Mouse (Mus musculus): ENCODE results near the gene Dach1. TPM values are rescaled to one million over a fixed set of nuclear protein-coding genes. Genes with fewer than 3 reads are reported as not detected.

The Dach1 gene
- polyA plus RNA-seq, 1 experiment, result 1.1 TPM

DNA sequence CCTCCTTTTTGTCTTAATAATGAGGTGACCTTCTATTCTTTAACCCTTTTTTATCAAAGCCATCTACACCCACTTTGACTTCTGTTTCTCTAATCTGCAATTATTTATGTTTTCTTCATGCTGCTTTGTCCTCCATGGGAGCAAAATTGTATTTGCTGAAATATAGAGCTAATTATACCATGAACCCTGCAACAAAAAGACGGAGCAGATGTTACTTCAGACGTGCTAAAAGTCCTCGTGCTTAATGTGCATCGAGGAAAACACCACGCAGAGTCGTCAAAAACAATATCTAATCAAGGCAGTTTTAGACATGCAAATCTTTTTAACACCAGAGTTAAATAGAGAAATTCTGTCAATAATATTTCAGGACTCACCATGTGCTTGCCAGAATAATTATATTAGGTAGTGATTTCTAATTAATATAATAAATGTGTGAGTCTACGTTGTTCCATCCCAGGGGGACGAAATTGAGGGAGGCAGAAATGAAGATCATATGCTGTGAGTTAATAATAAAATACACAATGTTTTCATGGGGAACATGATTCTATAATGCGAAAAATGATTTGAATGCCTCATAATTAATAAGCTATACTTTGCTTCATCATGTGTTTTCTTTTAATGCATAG is 224.8 kb downstream of the Dach1 start:
- DNase-seq (ENCODE audit: low read depth, low spot score), result no peak
- WGBS, result 90% methylated on average over 9 of the region's 9 CpGs

GRCm38 (mm10) chr14:97942361-97942760 is 227.2 kb downstream of the Dach1 start:
- no peak for DNase-seq (ENCODE audit: low read depth, low spot score)
- WGBS, result 77% methylated on average over 2 of the region's 2 CpGs

DNA sequence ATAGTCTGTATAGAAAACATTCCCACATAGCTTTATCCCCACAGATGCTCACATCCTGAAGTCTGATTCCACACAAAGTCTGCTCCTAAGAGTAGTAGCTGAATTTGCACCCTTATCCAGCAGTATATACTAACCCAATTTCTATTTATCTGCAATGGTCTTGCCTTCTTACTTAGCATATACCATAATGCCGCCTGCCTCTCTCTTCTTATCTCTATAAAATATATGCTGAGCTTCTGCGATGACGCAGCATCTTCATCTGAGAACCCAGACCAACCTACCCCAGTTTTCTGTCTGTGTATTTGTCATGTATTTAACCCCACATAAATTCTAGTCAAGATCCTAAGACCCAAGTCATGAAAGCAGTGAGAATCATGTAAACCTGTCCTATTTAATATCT is 272.9 kb downstream of the Dach1 start:
- no peak for DNase-seq (ENCODE audit: low read depth, low spot score)
- 94% methylated on average over 3 of the region's 3 CpGs for WGBS

- WGBS, result 32% methylated on average over 1 of the region's 1 CpGs
- no peak for DNase-seq (ENCODE audit: low read depth, low spot score)
Measured at GRCm38 (mm10) chr14:97881976-97882375, 287.6 kb downstream of the Dach1 start.

DNA sequence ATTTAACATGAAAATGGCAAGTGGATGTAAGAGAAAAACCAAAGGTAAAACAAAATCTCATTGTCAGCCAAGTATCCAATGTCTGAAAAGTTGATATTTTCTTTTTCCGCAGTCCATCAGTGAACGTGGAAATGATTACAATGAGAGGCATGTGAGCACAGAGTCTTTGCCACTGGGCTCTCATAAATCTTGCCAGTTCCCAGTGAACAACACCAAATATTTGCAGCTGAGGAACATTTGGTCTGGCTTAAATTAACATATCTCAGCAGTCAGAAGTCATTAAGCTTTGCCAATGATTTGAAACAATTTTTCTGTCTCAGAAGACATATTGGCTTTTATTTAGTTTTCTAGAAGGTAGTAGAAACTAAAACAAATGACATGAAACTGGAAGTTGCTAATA is 298.6 kb downstream of the Dach1 start:
- 72% methylated on average over 2 of the region's 2 CpGs for WGBS
- DNase-seq (ENCODE audit: low read depth, low spot score), result no peak

DNA sequence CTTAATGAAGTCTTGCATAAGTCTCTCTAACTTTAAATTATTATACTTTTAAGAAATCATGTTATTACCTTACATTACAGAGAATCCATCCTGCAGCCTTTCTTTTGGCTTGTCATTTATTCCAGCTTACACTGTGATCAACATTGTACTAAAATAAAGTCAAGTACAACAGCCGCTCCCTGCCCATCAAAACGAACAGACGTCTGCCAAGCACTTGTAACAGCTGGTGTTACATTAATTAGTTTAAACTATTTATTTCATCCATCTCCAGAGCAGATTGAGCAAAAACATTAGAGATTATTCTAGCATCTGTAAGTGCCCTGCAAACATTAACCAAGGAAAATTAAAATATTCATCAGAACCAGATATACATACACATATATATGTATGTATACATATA is 311.2 kb downstream of the Dach1 start:
- DNase-seq (ENCODE audit: low read depth, low spot score), result no peak
- WGBS, result 78% methylated on average over 3 of the region's 3 CpGs

GRCm38 (mm10) chr14:97857276-97857675 is 312.3 kb downstream of the Dach1 start:
- WGBS, result 78% methylated on average over 2 of the region's 2 CpGs

DNA sequence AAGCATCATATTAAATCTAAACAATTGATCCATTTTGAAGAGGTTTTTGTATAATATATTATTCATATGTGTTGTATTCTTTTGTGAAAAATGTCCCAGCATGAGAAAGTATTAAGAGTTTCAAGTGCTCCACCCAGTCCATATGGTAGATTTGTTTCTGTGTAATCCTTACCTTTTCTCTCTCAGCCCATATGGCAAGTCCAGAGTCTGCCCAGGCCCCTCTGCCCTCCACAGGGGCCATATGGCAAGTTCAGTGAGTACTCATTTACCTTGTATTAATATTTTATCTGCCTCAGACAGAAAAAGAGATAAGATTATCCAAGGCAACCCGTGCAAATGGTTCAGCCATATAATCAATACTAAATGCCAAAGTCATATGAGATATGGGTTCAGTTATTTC is 314.2 kb downstream of the Dach1 start:
- no peak for DNase-seq (ENCODE audit: low read depth, low spot score)
- 83% methylated on average over 1 of the region's 1 CpGs for WGBS

More at GRCm38 (mm10) chr14:97857276-97857675, 312.3 kb downstream of the Dach1 start:
- DNase-seq (ENCODE audit: low read depth, low spot score), result no peak

DNA sequence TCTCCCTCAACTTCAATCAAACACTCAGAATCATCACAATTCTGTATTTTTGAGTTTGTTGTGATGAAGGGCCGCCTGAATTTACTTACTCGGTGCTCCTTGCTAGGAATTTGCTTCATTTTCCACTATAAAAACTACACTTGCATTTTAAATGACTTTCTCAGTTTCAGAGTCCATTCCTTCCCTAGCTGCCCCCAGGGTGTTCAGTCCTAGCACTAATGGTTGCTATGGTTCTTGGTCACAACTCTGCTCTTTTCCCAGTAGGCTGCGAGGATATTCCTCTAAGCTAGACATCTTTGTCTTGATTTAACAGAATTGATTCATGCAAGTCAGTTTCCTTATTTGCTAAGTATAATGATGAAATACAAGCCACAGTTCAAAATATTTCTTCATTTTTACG is 319.1 kb downstream of the Dach1 start:
- WGBS, result 82% methylated on average over 4 of the region's 4 CpGs
- DNase-seq (ENCODE audit: low read depth, low spot score), result no peak

DNA sequence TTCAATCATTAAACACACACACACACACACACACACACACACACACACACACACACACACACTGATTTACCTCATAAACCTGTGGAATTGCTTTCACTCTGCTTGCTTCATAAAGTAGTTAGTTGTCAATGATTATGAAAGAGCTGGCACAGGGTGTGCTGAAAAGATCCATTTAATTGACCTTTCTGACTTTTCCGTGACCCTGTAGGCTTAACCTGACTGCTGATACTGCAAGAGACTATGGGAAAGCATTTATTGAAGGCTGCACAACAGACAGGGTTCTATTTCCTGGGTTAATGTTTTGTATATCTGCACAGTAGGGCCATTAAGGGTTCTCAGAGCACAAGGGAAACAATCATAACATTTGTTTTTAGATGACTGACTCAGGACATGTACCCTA is 321.9 kb downstream of the Dach1 start:
- whole genome bisulfite sequencing, result 21% methylated on average over 1 of the region's 1 CpGs
- DNase-seq (ENCODE audit: low read depth, low spot score), result no peak

DNA sequence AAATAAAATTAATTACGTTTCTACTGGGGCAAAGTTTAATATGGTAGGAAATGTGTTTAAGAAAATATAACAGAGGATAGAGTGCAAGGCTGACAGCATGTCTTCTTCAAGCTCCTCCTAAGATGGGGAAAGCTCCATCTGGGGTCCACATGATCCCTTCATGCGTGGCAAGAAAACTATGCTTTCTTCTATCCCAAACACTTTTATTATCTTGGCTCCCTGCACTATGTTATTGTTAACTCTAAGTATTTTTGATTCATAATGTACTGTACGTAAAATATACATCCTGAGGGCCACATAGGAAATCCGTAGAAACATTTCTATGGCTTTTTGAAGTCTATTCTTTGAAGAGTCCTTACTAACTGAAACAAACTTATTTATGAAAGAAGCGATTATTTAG is 330.3 kb downstream of the Dach1 start:
- no peak for DNase-seq (ENCODE audit: low read depth, low spot score)
- 71% methylated on average over 5 of the region's 5 CpGs for WGBS

GRCm38 (mm10) chr14:97829865-97830264 is 339.7 kb downstream of the Dach1 start:
- no peak for DNase-seq (ENCODE audit: low read depth, low spot score)
- WGBS, result 81% methylated on average over 3 of the region's 3 CpGs

DNA sequence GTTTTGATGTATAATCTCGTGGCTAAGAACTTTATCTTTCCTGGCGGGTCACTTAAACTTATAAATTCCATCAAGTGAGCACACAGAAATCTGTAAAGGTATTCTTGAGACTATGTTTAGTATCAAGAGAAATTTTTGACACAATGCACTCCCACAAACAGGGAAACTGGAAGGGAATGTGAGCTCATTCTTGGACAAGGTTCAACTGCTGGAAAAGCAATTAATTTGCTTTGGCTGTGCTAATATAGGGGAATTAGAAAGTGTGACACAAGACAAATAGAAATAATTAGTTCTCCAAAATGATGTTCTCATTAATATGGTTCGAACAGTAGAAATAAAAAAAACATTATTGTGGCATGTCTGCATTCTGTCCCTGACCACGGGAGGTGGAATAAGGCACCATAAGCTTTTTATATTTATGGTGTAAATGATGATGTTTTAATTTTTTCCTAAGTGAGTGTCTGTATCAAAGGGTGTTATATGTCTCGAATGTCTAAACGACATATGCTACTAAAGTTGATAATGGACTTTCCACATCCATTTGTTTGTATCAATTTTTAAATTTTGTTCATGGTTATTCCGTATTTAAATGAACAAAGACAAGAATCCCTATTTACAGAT is 354.9 kb downstream of the Dach1 start:
- WGBS, result 75% methylated on average over 7 of the region's 7 CpGs
- DNase-seq (ENCODE audit: low read depth, low spot score), result no peak

GRCm38 (mm10) chr14:97813557-97813956 is 356.0 kb downstream of the Dach1 start:
- WGBS, result 77% methylated on average over 11 of the region's 11 CpGs
- DNase-seq (ENCODE audit: low read depth, low spot score), result no peak

DNA sequence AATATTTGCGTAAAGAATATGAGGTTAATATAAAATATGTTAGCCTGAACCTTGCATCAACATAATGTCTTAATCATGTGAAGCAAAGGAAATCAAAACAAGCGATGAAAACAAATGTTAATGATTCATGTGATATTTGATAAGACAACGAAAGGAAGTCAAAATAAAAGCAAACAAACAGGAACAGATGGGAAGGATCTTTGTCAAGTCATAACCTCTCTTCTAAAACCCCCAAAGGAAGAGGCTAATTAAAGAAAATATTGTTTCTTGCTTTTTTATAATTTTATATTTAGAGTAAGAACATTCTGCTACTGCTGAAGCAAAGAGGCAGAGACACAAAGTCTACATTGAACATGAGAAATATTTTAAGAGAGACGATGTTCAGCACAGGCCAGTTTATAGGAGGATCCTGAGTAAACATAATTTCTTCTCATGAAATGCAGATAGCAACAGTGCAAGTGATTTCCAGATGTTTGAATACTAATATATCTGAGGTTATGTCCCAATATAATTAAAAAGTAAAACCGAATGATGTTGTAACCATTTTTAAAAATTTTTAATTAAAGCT is 374.1 kb downstream of the Dach1 start:
- no peak for DNase-seq (ENCODE audit: low read depth, low spot score)
- WGBS, result 76% methylated on average over 5 of the region's 5 CpGs

DNA sequence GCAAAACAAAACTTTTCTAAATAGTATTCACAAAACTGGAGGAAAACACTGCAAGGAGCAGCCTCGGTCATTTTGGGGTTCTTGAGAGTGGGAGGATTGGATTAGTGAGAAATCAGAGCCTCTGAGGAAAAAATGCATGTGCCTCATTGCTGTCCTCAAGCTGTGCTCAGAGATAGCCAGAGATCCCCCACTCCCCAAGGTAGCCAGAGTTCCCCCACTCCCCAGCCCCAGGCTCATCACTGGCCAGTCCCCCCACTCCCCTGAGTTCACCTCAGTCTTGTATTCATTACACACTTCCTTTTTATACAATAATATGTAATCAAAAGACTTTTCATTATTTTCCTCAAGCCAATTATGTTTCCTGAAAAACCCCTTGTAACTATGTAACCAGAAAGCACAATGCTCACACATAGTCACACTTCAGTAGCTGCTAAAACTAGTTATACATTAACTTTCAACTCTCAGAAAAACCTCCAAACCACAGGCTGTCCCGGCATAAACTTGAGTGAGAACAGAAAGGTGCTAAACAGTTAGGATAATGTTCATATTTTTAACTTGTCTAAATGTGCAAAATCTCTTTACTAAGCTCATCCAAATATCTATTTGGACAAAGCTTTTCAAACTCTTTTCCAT is 395.3 kb downstream of the Dach1 start:
- no peak for DNase-seq (ENCODE audit: low read depth, low spot score)
- WGBS, result 43% methylated on average over 2 of the region's 2 CpGs

GRCm38 (mm10) chr14:97754400-97754799 is 415.2 kb downstream of the Dach1 start:
- DNase-seq (ENCODE audit: low read depth, low spot score), result no peak
- 76% methylated on average over 4 of the region's 4 CpGs for WGBS

DNA sequence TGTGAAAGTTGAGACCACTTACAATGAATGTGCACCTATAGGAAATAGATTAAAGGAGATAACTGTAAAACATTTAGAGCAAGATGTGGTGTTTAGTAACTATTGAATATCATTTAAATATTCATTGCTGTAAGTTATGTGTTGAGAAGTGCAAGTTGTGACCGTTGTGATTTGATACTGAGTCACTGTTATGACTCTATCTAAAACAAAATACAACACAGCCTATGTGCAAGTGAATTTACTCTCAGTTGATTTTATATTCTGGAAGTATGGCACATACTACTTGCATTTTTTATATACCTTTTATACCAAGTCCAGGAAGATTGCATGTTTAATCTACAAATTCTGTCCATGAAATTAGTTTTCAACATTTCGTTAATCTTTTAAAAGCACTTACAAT is 415.6 kb downstream of the Dach1 start:
- WGBS, result 91% methylated on average over 2 of the region's 2 CpGs
- no peak for DNase-seq (ENCODE audit: low read depth, low spot score)

- WGBS, result 88% methylated on average over 2 of the region's 2 CpGs
- no peak for DNase-seq (ENCODE audit: low read depth, low spot score)
Measured at GRCm38 (mm10) chr14:97743252-97743651, 426.3 kb downstream of the Dach1 start.

- DNase-seq (ENCODE audit: low read depth, low spot score), result no peak
- 35% methylated on average over 4 of the region's 4 CpGs for WGBS
Measured at GRCm38 (mm10) chr14:97742785-97743184, 426.8 kb downstream of the Dach1 start.
